Mouse (Mus musculus) midbrain, embryonic 12.5 days (tissue): ENCODE measurements around the gene Hddc3. TPM values are rescaled to one million over a fixed set of nuclear protein-coding genes. Genes with fewer than 3 reads are reported as not detected.
"Not testable (repeated sequence)": the region's sequence is repeated elsewhere in the genome, so short reads cannot be mapped to it uniquely, and the experiment has no call there.

Experiments
- ATAC-seq: fragments of 200-750 bp; cut with Nextera tagmentation; 2 replicates; pipeline ENCODE4 v1.8.0; 2017; ENCODE audit warnings: low read depth, moderate TSS enrichment, moderate library complexity; ENCODE audit not compliant: low FRiP score
- H3K27ac ChIP-seq: fragments of 300-500 bp; sonication (generic); replicated peaks from 2 replicates; pipeline ENCODE4 v1.5.1; 2016; ENCODE audit warnings: mild to moderate bottlenecking
- H3K27me3 ChIP-seq: fragments of 300-500 bp; sonication (generic); 2 replicates; pipeline ENCODE4 v1.6.1; 2016; ENCODE audit warnings: mild to moderate bottlenecking
- H3K36me3 ChIP-seq: fragments of 300-500 bp; sonication (generic); 2 replicates; pipeline ENCODE4 v1.6.1; 2016
- H3K4me1 ChIP-seq: fragments of 300-500 bp; sonication (generic); 2 replicates; pipeline ENCODE4 v1.6.1; 2016
- H3K4me2 ChIP-seq: fragments of 300-500 bp; sonication (generic); replicated peaks from 2 replicates; pipeline ENCODE4 v1.6.1; 2016; ENCODE audit warnings: mild to moderate bottlenecking, moderate library complexity
- H3K4me3 ChIP-seq: fragments of 300-500 bp; sonication (generic); 2 replicates; pipeline ENCODE4 v1.5.1; 2016; ENCODE audit warnings: mild to moderate bottlenecking
- H3K9ac ChIP-seq: fragments of 300-500 bp; sonication (generic); replicated peaks from 2 replicates; pipeline ENCODE4 v1.6.1; 2016; ENCODE audit warnings: mild to moderate bottlenecking, moderate library complexity
- H3K9me3 ChIP-seq: fragments of 300-500 bp; sonication (generic); 2 replicates; pipeline ENCODE4 v1.6.1; 2016; ENCODE audit warnings: mild to moderate bottlenecking
- WGBS: fragments of 180-500 bp; shearing (Covaris S2); methylation state at CpG from one replicate; pipeline ENCODE4 v1.1.7; 2016; 5-methylcytosine and 5-hydroxymethylcytosine counted together
- polyA plus RNA-seq: library from polyadenylated mRNA; unstranded; fragments of >200 nt; fragmentation: Nextera tagmentation; extraction: Ambion mirVana; gene quantifications from 2 replicates; pipeline ENCODE4 v1.2.1, GENCODE M21; 2016

The Hddc3 gene
- polyA plus RNA-seq, 1 experiment from 2014 or later, result 24.8 TPM

GRCm38 (mm10) chr7:80317439-80318115 is 25.3 kb upstream of the Hddc3 start:
- Histone ChIP-seq H3K4me1 (peaks cover 6% of the 10 kb centered on the region; the same call in 1 of the 2 replicates), H3K9me3 (no peaks in the 10 kb centered on the region), H3K4me2 (no peak overlapping the region), H3K27me3 (no peaks in the 10 kb centered on the region), H3K27ac (no peak overlapping the region), H3K36me3 (peaks cover 71% of the 10 kb centered on the region), H3K4me3 (no peak overlapping the region), H3K9ac (no peak overlapping the region)
- WGBS, result 74% methylated on average over 1 of the region's 1 CpGs
- ATAC-seq, result no peak

- H3K27ac ChIP-seq, result no peak overlapping the region
- WGBS, result 99% methylated on average over 4 of the region's 4 CpGs
- no peaks in the 10 kb centered on the region for H3K9me3 ChIP-seq
- H3K4me3 ChIP-seq, result no peak overlapping the region
- H3K36me3 ChIP-seq, result peaks cover 60% of the 10 kb centered on the region
- ATAC-seq, result no peak
- peaks cover 15% of the 10 kb centered on the region for H3K4me1 ChIP-seq
- H3K4me2 ChIP-seq, result no peak overlapping the region
- no peaks in the 10 kb centered on the region for H3K27me3 ChIP-seq
- H3K9ac ChIP-seq, result 0 out of 2 replicates have a peak overlapping the region, but pooled peaks have one; percentile 8
Observed at GRCm38 (mm10) chr7:80318670-80319069, 24.2 kb upstream of the Hddc3 start.

- Histone ChIP-seq H3K4me2 (no peak overlapping the region), H3K4me1 (peaks cover 15% of the 10 kb centered on the region), H3K4me3 (no peak overlapping the region), H3K36me3 (peaks cover 48% of the 10 kb centered on the region), H3K27ac (no peak overlapping the region), H3K9me3 (no peaks in the 10 kb centered on the region), H3K9ac (no peak overlapping the region), H3K27me3 (no peaks in the 10 kb centered on the region)
- ATAC-seq, result no peak
- 85% methylated on average over 19 of the region's 19 CpGs for WGBS
Observed at GRCm38 (mm10) chr7:80319846-80320496, 22.9 kb upstream of the Hddc3 start.

- peaks cover 15% of the 10 kb centered on the region for H3K4me1 ChIP-seq
- H3K27ac ChIP-seq, result 0 out of 2 replicates have a peak overlapping the region, but pooled peaks have one; percentile 80
- WGBS, result 23% methylated on average over 8 of the region's 8 CpGs
- no peaks in the 10 kb centered on the region for H3K27me3 ChIP-seq
- no peak for ATAC-seq
- H3K9ac ChIP-seq, result peak overlapping the region; percentile 63
- H3K4me3 ChIP-seq, result peak overlapping the region; percentile 61
- peaks cover 67% of the 10 kb centered on the region for H3K36me3 ChIP-seq
- peak overlapping the region; percentile 81 for H3K4me2 ChIP-seq
- H3K9me3 ChIP-seq, result no peaks in the 10 kb centered on the region
Observed at GRCm38 (mm10) chr7:80323336-80323735, 19.6 kb upstream of the Hddc3 start.

GRCm38 (mm10) chr7:80324043-80324815 is 18.7 kb upstream of the Hddc3 start, which contains the start of gene Rccd1:
Gene Rccd1, minus strand, starts transcription at chr7:80324454.
- Histone ChIP-seq H3K4me1 (peaks cover 15% of the 10 kb centered on the region), H3K27ac (peak within 1 kb of the TSS; percentile 80), H3K9me3 (no peaks in the 10 kb centered on the region), H3K4me3 (peak within 1 kb of the TSS; percentile 61), H3K4me2 (peak within 1 kb of the TSS; percentile 81), H3K27me3 (no peaks in the 10 kb centered on the region), H3K9ac (peak within 1 kb of the TSS; percentile 63), H3K36me3 (peaks cover 68% of the 10 kb centered on the region)
- 1% methylated on average over 38 of the region's 38 CpGs for WGBS
- peak; percentile 99 for ATAC-seq

GRCm38 (mm10) chr7:80324816-80325119 is 18.1 kb upstream of the Hddc3 start:
- peak overlapping the region; percentile 81; the same call in 1 of the 2 replicates for H3K4me2 ChIP-seq
- peak overlapping the region; percentile 80; the same call in 1 of the 2 replicates for H3K27ac ChIP-seq
- not testable (repeated sequence) for ATAC-seq, H3K9me3 ChIP-seq, H3K9ac ChIP-seq, H3K27me3 ChIP-seq, H3K4me3 ChIP-seq
- H3K4me1 ChIP-seq, result peaks cover 15% of the 10 kb centered on the region
- 45% methylated on average over 5 of the region's 5 CpGs for WGBS
- H3K36me3 ChIP-seq, result peaks cover 69% of the 10 kb centered on the region

- H3K4me2 ChIP-seq, result no peak overlapping the region
- H3K9ac ChIP-seq, result no peak overlapping the region
- no peak overlapping the region for H3K4me3 ChIP-seq
- no peak for ATAC-seq
- WGBS, result 95% methylated on average over 16 of the region's 16 CpGs
- H3K4me1 ChIP-seq, result peaks cover 15% of the 10 kb centered on the region
- no peaks in the 10 kb centered on the region for H3K27me3 ChIP-seq
- H3K36me3 ChIP-seq, result peaks cover 69% of the 10 kb centered on the region
- 0 out of 2 replicates have a peak overlapping the region, but pooled peaks have one; percentile 46 for H3K27ac ChIP-seq
- H3K9me3 ChIP-seq, result no peaks in the 10 kb centered on the region
Observed at GRCm38 (mm10) chr7:80325292-80325868, 17.5 kb upstream of the Hddc3 start.

GRCm38 (mm10) chr7:80326076-80326475 is 16.8 kb upstream of the Hddc3 start:
- no peaks in the 10 kb centered on the region for H3K9me3 ChIP-seq
- no peak overlapping the region for H3K4me2 ChIP-seq
- whole genome bisulfite sequencing, result 94% methylated on average over 19 of the region's 19 CpGs
- peaks cover 69% of the 10 kb centered on the region for H3K36me3 ChIP-seq
- H3K27me3 ChIP-seq, result no peaks in the 10 kb centered on the region
- peaks cover 15% of the 10 kb centered on the region for H3K4me1 ChIP-seq
- H3K4me3 ChIP-seq, result no peak overlapping the region
- H3K27ac ChIP-seq, result no peak overlapping the region
- no peak for ATAC-seq
- no peak overlapping the region for H3K9ac ChIP-seq

GRCm38 (mm10) chr7:80330278-80330677 is 12.6 kb upstream of the Hddc3 start:
- H3K4me3 ChIP-seq, result no peak overlapping the region
- WGBS, result 88% methylated on average over 8 of the region's 8 CpGs

GRCm38 (mm10) chr7:80331433-80331832 is 11.5 kb upstream of the Hddc3 start:
- Histone ChIP-seq H3K4me2 (no peak overlapping the region), H3K9me3 (no peaks in the 10 kb centered on the region), H3K27me3 (no peaks in the 10 kb centered on the region), H3K9ac (no peak overlapping the region), H3K27ac (no peak overlapping the region), H3K4me3 (no peak overlapping the region), H3K4me1 (no peaks in the 10 kb centered on the region), H3K36me3 (peaks cover 99% of the 10 kb centered on the region)
- 98% methylated on average over 19 of the region's 19 CpGs for WGBS
- no peak for ATAC-seq

More at GRCm38 (mm10) chr7:80330278-80330677, 12.6 kb upstream of the Hddc3 start:
- Histone ChIP-seq H3K36me3 (peaks cover 99% of the 10 kb centered on the region), H3K27me3 (no peaks in the 10 kb centered on the region), H3K9ac (no peak overlapping the region), H3K4me2 (no peak overlapping the region), H3K4me1 (no peaks in the 10 kb centered on the region), H3K27ac (no peak overlapping the region), H3K9me3 (no peaks in the 10 kb centered on the region)
- no peak for ATAC-seq

- Histone ChIP-seq H3K4me1 (peaks cover 19% of the 10 kb centered on the region), H3K4me2 (no peak overlapping the region), H3K27me3 (no peaks in the 10 kb centered on the region), H3K4me3 (no peak overlapping the region), H3K9me3 (no peaks in the 10 kb centered on the region), H3K9ac (no peak overlapping the region), H3K27ac (no peak overlapping the region), H3K36me3 (peaks cover 80% of the 10 kb centered on the region)
- 95% methylated on average over 4 of the region's 4 CpGs for WGBS
- ATAC-seq, result no peak
Observed at GRCm38 (mm10) chr7:80334848-80335247, 8.1 kb upstream of the Hddc3 start.
